10 mouse cellular contexts compared by ENCODE assay signal in genomic region chr10:64075944-64076343, GRCm38 (mm10). TPM values are rescaled to one million over a fixed set of nuclear protein-coding genes. Genes with fewer than 3 reads are reported as not detected.
DNase-seq lines count a peak whose midpoint lies in the region.
"Had no signal": no experiment of that assay in that cellular context is flagged by ENCODE, and none has a peak within 500 bp of the region (broad histone marks: within the 10 kb centered on the region; RNA-seq: fewer than 3 reads in every experiment).

No protein-coding gene starts in this region.

- 37% methylated on average over 5 of the region's 5 CpGs for WGBS in heart, embryonic 10.5 days

- peak; percentile 32 to 50 for DNase-seq in heart, adult 18-20 months
- no peak for DNase-seq in heart, embryonic 10.5 days (ENCODE audit: low spot score)
- DNase-seq in adrenal gland, postnatal 36 days = peak; percentile 79
- DNase-seq in gastrocnemius, postnatal 25 days = peak; percentile 52
- peak; percentile 70 to 81 for DNase-seq in left cerebral cortex, adult 18-20 months (ENCODE audit: low spot score in 2 of 2)
- DNase-seq in telencephalon, adult 2 months (ENCODE audit: low read depth, low spot score) = peak; percentile 86
- DNase-seq in adipocyte (ENCODE audit: low spot score) = no peak
- DNase-seq in kidney, adult 18-20 months = no peak

- H3K36me3 ChIP-seq in heart, embryonic 10.5 days = no peaks in the 10 kb centered on the region
- H3K36me3 ChIP-seq: embryonic facial prominence, embryonic 12.5 days; limb, embryonic 15.5 days had no signal

- peaks cover 10% of the 10 kb centered on the region; the same call in 1 of the 2 replicates for H3K4me1 ChIP-seq in heart, embryonic 10.5 days
- H3K4me1 ChIP-seq: embryonic facial prominence, embryonic 12.5 days; limb, embryonic 15.5 days had no signal

- H3K9me3 ChIP-seq in heart, embryonic 10.5 days = no peaks in the 10 kb centered on the region
- H3K9me3 ChIP-seq: embryonic facial prominence, embryonic 12.5 days; limb, embryonic 15.5 days had no signal

- no peak overlapping the region for H3K27ac ChIP-seq in heart, embryonic 10.5 days
- H3K27ac ChIP-seq: embryonic facial prominence, embryonic 12.5 days; limb, embryonic 15.5 days had no signal

- H3K4me3 ChIP-seq in heart, embryonic 10.5 days = no peak overlapping the region
- H3K4me3 ChIP-seq: embryonic facial prominence, embryonic 12.5 days; limb, embryonic 15.5 days had no signal

- no peaks in the 10 kb centered on the region for H3K27me3 ChIP-seq in heart, embryonic 10.5 days (ENCODE audit: insufficient read depth, poor library complexity, severe bottlenecking)
- H3K27me3 ChIP-seq: embryonic facial prominence, embryonic 12.5 days; limb, embryonic 15.5 days had no signal

RNA-seq across cellular contexts. Expression of gene Lrrtm3, which starts 14.1 kb away (rescaled TPM):
- under 1 TPM in 1 of 2 experiments, not detected in 1; 0.18 TPM for total RNA-seq in heart, adult 18-20 months (2021)
- polyA plus RNA-seq in heart, embryonic 10.5 days (2016; fragmentation: Nextera tagmentation; extraction: Ambion mirVana) = 0.76 and 0.87 TPM in 2 replicates
- under 1 TPM; 0.50 to 0.69 TPM for total RNA-seq in adrenal gland, postnatal 36 days (2021)
- under 1 TPM in 1 of 2 experiments, not detected in 1; 0.19 TPM for total RNA-seq in gastrocnemius, postnatal 25 days (2021)
- 10 to 100 TPM; 62.4 to 76.0 TPM for total RNA-seq in left cerebral cortex, adult 18-20 months (2021)

Comparison
In these comparisons a context has a peak if more than half of its experiments do, and no peak if none do; other contexts are left out.
1. DNase-seq: peak in heart, adult 18-20 months (2 of 2), adrenal gland, postnatal 36 days (2 of 2), gastrocnemius, postnatal 25 days (single experiment), left cerebral cortex, adult 18-20 months (2 of 2) and telencephalon, adult 2 months (single experiment); none in heart, embryonic 10.5 days (single experiment), adipocyte (single experiment) and kidney, adult 18-20 months (single experiment).
2. RNA of gene Lrrtm3, which starts 14.1 kb away (total RNA-seq): 62.4 to 76.0 TPM in left cerebral cortex, adult 18-20 months; 0.50 to 0.69 TPM in adrenal gland, postnatal 36 days, 0.19 TPM in gastrocnemius, postnatal 25 days and 0.18 TPM in heart, adult 18-20 months; every median in the first group is over 10 times any median in the second.